Comparison of ENCODE assay signal across 7 mouse cellular contexts in the genomic region with DNA sequence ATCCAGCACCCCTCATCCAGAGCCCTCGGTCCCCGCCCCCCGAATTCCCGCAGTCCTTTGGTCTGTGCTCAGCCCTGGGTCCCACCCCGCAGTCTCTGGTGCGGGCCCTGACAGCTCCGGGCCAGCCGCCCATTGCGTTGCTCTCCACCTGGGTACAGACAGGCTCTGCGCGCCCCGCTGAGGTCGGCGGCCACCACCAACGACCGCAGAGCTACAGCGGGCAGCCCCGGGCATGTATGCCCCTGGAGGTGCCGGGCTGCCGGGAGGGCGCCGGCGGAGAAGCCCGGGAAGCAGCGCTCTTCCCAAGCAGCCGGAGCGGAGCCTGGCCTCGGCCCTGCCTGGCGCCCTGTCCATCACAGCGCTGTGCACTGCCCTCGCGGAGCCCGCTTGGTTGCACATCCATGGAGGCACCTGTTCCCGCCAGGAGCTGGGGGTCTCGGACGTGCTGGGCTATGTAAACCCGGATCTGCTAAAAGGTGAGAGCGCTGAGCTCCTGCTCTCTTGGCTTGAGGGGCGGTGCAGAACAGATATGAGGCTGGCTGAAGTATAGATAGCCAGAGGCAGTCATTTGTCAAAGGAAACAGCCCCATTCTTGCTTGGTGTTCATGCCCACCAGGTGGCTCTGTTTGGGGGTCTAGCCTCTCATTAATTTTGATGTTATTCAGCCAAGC. TPM values are rescaled to one million over a fixed set of nuclear protein-coding genes. Genes with fewer than 3 reads are reported as not detected.
DNase-seq lines count a peak whose midpoint lies in the region; ATAC-seq and TF ChIP-seq lines count a peak whose summit lies in the region.

No protein-coding gene starts in this region.

- peaks cover 21% of the 10 kb centered on the region for H3K4me1 ChIP-seq in intestine, embryonic 16.5 days (ENCODE audit: control insufficient read depth, insufficient read depth, low read length)
- H3K4me1 ChIP-seq in limb, embryonic 11.5 days (ENCODE audit: control insufficient read depth, insufficient read depth, low read length), result 0 out of 2 replicates have a peak, but pooled peaks cover 5% of the 10 kb centered on the region
- H3K4me1 ChIP-seq in midbrain, embryonic 13.5 days (replicated peaks), result peaks cover 36% of the 10 kb centered on the region
- peaks cover 2% of the 10 kb centered on the region; the same call in 1 of the 2 replicates for H3K4me1 ChIP-seq in spleen, adult 2 months (ENCODE audit: control insufficient read depth, insufficient read depth, insufficient read length)

- H3K27me3 ChIP-seq in intestine, embryonic 16.5 days (replicated peaks; ENCODE audit: control insufficient read depth, insufficient read depth, low read length), result no peaks in the 10 kb centered on the region
- H3K27me3 ChIP-seq in limb, embryonic 11.5 days (ENCODE audit: control insufficient read depth, insufficient read depth, low read length), result no peaks in the 10 kb centered on the region
- no peaks in the 10 kb centered on the region for H3K27me3 ChIP-seq in midbrain, embryonic 13.5 days
- no peaks in the 10 kb centered on the region; the same call in 1 of the 2 replicates for H3K27me3 ChIP-seq in spleen, adult 2 months (ENCODE audit: control insufficient read depth, insufficient read depth, low read length)

- no peak for TF ChIP-seq POLR2A in spleen, adult 2 months (IDR thresholded peaks at IDR 0.05; ENCODE audit: low read depth, low read length)

- ATAC-seq in intestine, embryonic 16.5 days, result peak; percentile 63
- ATAC-seq in limb, embryonic 11.5 days (ENCODE audit: insufficient number of reproducible peaks, low FRiP score, low TSS enrichment, low read depth), result peak; percentile 57
- ATAC-seq in midbrain, embryonic 13.5 days, result peak; percentile 74

- peak; percentile 69 to 83 for DNase-seq in adrenal gland, adult (ENCODE audit: inconsistent age in 2 of 2, low spot score in 1 of 2)
- DNase-seq in cerebellum, postnatal 25 days, result peak; percentile 64 to 75
- peak; percentile 11 to 38 for DNase-seq in gastrocnemius, adult 8-10 months (ENCODE audit: low spot score in 2 of 2)
- DNase-seq in limb, embryonic 11.5 days (ENCODE audit: low spot score), result peak; percentile 48
- peak in 1 of 2 experiments; percentile 35 for DNase-seq in spleen, adult 2 months (ENCODE audit: low read depth in 1 of 2, low spot score in 2 of 2)

- no peaks in the 10 kb centered on the region for H3K9me3 ChIP-seq in intestine, embryonic 16.5 days (ENCODE audit: control insufficient read depth, low read length)
- no peaks in the 10 kb centered on the region for H3K9me3 ChIP-seq in limb, embryonic 11.5 days (ENCODE audit: control insufficient read depth, low read length)
- no peaks in the 10 kb centered on the region for H3K9me3 ChIP-seq in midbrain, embryonic 13.5 days

- H3K27ac ChIP-seq in intestine, embryonic 16.5 days (ENCODE audit: low read length), result peak overlapping the region; percentile 68
- H3K27ac ChIP-seq in limb, embryonic 11.5 days (replicated peaks; ENCODE audit: low read depth, low read length), result no peak overlapping the region
- peak overlapping the region; percentile 81 for H3K27ac ChIP-seq in midbrain, embryonic 13.5 days
- peak overlapping the region; percentile 82; the same call in 1 of the 2 replicates for H3K27ac ChIP-seq in spleen, adult 2 months (ENCODE audit: insufficient read depth, low read length)

- peak overlapping the region; percentile 98 for H3K4me3 ChIP-seq in intestine, embryonic 16.5 days (ENCODE audit: low read length)
- H3K4me3 ChIP-seq in limb, embryonic 11.5 days (ENCODE audit: low read depth, low read length), result peak overlapping the region; percentile 72
- peak overlapping the region; percentile 97 for H3K4me3 ChIP-seq in midbrain, embryonic 13.5 days (replicated peaks)
- H3K4me3 ChIP-seq in spleen, adult 2 months (ENCODE audit: extremely low read depth, insufficient read depth, insufficient read length), result peak overlapping the region; percentile 97

- H3K4me2 ChIP-seq in intestine, embryonic 16.5 days (ENCODE audit: low read depth, low read length), result peak overlapping the region; percentile 90
- H3K4me2 ChIP-seq in limb, embryonic 11.5 days (ENCODE audit: low read depth, severe bottlenecking), result peak overlapping the region; percentile 97
- H3K4me2 ChIP-seq in midbrain, embryonic 13.5 days (replicated peaks), result peak overlapping the region; percentile 99

- under 1% methylated on average over 39 of the region's 39 CpGs for WGBS in intestine, embryonic 16.5 days
- WGBS in limb, embryonic 11.5 days, result under 1% methylated on average over 38 of the region's 39 CpGs
- WGBS in midbrain, embryonic 13.5 days, result 1% methylated on average over 39 of the region's 39 CpGs
- 2% methylated on average over 38 of the region's 39 CpGs for WGBS in spleen, adult 2 months

- no peak for TF ChIP-seq CTCF in spleen, adult 2 months (IDR thresholded peaks at IDR 0.05; ENCODE audit: extremely low read depth, insufficient read depth, insufficient read length, insufficient replicate concordance)

- H3K36me3 ChIP-seq in intestine, embryonic 16.5 days (ENCODE audit: control insufficient read depth, insufficient read depth, low read length), result peaks cover 11% of the 10 kb centered on the region
- peaks cover 7% of the 10 kb centered on the region; the same call in 1 of the 2 replicates for H3K36me3 ChIP-seq in limb, embryonic 11.5 days (ENCODE audit: control insufficient read depth, insufficient read depth, low read length)
- H3K36me3 ChIP-seq in midbrain, embryonic 13.5 days, result peaks cover 32% of the 10 kb centered on the region
- H3K36me3 ChIP-seq in spleen, adult 2 months (ENCODE audit: control insufficient read depth, insufficient read depth, low read length), result peaks cover 17% of the 10 kb centered on the region

- H3K9ac ChIP-seq in intestine, embryonic 16.5 days (ENCODE audit: low read depth, low read length), result peak overlapping the region; percentile 93
- peak overlapping the region; percentile 66 for H3K9ac ChIP-seq in limb, embryonic 11.5 days (ENCODE audit: low read length)
- H3K9ac ChIP-seq in midbrain, embryonic 13.5 days (replicated peaks), result peak overlapping the region; percentile 95

RNA-seq across cellular contexts. Expression of a gene that starts 0.8 kb away (rescaled TPM):
- total RNA-seq in gastrocnemius, adult 8-10 months (2022), result 10 to 100 TPM; 21.1 to 27.7 (median 25.2) TPM
- polyA plus RNA-seq in intestine, embryonic 16.5 days (2015; fragmentation: Nextera tagmentation; extraction: Ambion mirVana), result 23.1 and 24.9 TPM in 2 replicates
- 17.0 and 20.8 TPM in 2 replicates for polyA plus RNA-seq in limb, embryonic 11.5 days (2014; fragmentation: Nextera tagmentation; extraction: Ambion mirVana)
- polyA plus RNA-seq in midbrain, embryonic 13.5 days (2015; fragmentation: Nextera tagmentation; extraction: Ambion mirVana), result 43.9 and 44.6 TPM in 2 replicates
- 59.9 and 88.7 TPM in 2 replicates for polyA plus RNA-seq in spleen, adult 2 months (2012; rRNA removed)

RNA-seq across cellular contexts. Expression of a gene that starts 0.9 kb away (rescaled TPM):
- total RNA-seq in gastrocnemius, adult 8-10 months (2022), result 10 to 100 TPM; 48.9 to 57.8 (median 54.9) TPM
- 63.1 and 63.3 TPM in 2 replicates for polyA plus RNA-seq in intestine, embryonic 16.5 days (2015; fragmentation: Nextera tagmentation; extraction: Ambion mirVana)
- 61.2 and 62.8 TPM in 2 replicates for polyA plus RNA-seq in limb, embryonic 11.5 days (2014; fragmentation: Nextera tagmentation; extraction: Ambion mirVana)
- polyA plus RNA-seq in midbrain, embryonic 13.5 days (2015; fragmentation: Nextera tagmentation; extraction: Ambion mirVana), result 64.0 and 68.4 TPM in 2 replicates
- 43.6 and 43.8 TPM in 2 replicates for polyA plus RNA-seq in spleen, adult 2 months (2012; rRNA removed)

RNA-seq across cellular contexts. Expression of a gene that starts 21.5 kb away (rescaled TPM):
- total RNA-seq in gastrocnemius, adult 8-10 months (2022), result 100 to 1,000 TPM; 108 to 119 (median 116) TPM
- 77.6 and 78.1 TPM in 2 replicates for polyA plus RNA-seq in intestine, embryonic 16.5 days (2015; fragmentation: Nextera tagmentation; extraction: Ambion mirVana)
- polyA plus RNA-seq in limb, embryonic 11.5 days (2014; fragmentation: Nextera tagmentation; extraction: Ambion mirVana), result 77.8 and 83.2 TPM in 2 replicates
- polyA plus RNA-seq in midbrain, embryonic 13.5 days (2015; fragmentation: Nextera tagmentation; extraction: Ambion mirVana), result 77.9 and 83.5 TPM in 2 replicates
- 22.2 and 33.5 TPM in 2 replicates for polyA plus RNA-seq in spleen, adult 2 months (2012; rRNA removed)

RNA-seq across cellular contexts. Expression of a gene that starts 40.3 kb away (rescaled TPM):
- total RNA-seq in gastrocnemius, adult 8-10 months (2022), result 10 to 100 TPM; 48.9 to 54.3 (median 50.6) TPM
- 37.7 and 39.8 TPM in 2 replicates for polyA plus RNA-seq in intestine, embryonic 16.5 days (2015; fragmentation: Nextera tagmentation; extraction: Ambion mirVana)
- 100 and 120 TPM in 2 replicates for polyA plus RNA-seq in limb, embryonic 11.5 days (2014; fragmentation: Nextera tagmentation; extraction: Ambion mirVana)
- 62.3 and 62.7 TPM in 2 replicates for polyA plus RNA-seq in midbrain, embryonic 13.5 days (2015; fragmentation: Nextera tagmentation; extraction: Ambion mirVana)
- polyA plus RNA-seq in spleen, adult 2 months (2012; rRNA removed), result 39.6 and 42.0 TPM in 2 replicates

RNA-seq across cellular contexts. Expression of a gene that starts 40.4 kb away (rescaled TPM):
- total RNA-seq in gastrocnemius, adult 8-10 months (2022), result under 1 TPM; 0.36 to 0.90 (median 0.51) TPM
- polyA plus RNA-seq in intestine, embryonic 16.5 days (2015; fragmentation: Nextera tagmentation; extraction: Ambion mirVana), result 1.4 TPM in 2 replicates
- polyA plus RNA-seq in limb, embryonic 11.5 days (2014; fragmentation: Nextera tagmentation; extraction: Ambion mirVana), result 1.9 and 2.1 TPM in 2 replicates
- 1.7 and 1.8 TPM in 2 replicates for polyA plus RNA-seq in midbrain, embryonic 13.5 days (2015; fragmentation: Nextera tagmentation; extraction: Ambion mirVana)
- 0.60 and 0.76 TPM in 2 replicates for polyA plus RNA-seq in spleen, adult 2 months (2012; rRNA removed)
